In the genomic region with DNA sequence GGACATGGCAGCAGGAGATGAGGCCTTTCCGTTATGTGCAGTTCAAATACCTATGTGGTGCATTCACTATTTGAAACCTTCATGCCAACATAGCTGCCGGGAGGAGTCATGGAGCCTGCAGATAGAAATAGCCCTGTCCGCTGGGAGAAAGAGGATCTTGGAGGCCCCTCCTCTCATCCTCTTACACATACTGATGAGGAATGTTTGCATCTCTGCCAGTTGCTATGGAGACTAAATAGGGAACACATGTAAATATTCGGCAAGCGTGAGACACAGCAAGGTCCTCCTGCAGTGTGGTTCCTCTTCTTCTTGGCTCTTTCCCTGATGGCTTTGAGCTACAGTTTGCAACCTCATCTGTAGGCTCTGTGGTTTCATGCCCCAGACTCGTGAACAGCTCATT, we compare ENCODE assay signal across 8 mouse cellular contexts. TPM values are rescaled to one million over a fixed set of nuclear protein-coding genes. Genes with fewer than 3 reads are reported as not detected.
DNase-seq lines count a peak whose midpoint lies in the region; ATAC-seq lines count a peak whose summit lies in the region.

No protein-coding gene starts in this region.

- DNase-seq in B cell, adult 2 months = peak; percentile 43 to 47
- DNase-seq in Muller cell, postnatal 12 days (ENCODE audit: inconsistent ontology term) = peak; percentile 77
- DNase-seq in kidney, postnatal 4 days = no peak
- DNase-seq in MN1 (ENCODE audit: low spot score) = no peak

- H3K27me3 ChIP-seq in intestine, embryonic 16.5 days (replicated peaks; ENCODE audit: control insufficient read depth, insufficient read depth, low read length) = no peaks in the 10 kb centered on the region
- no peaks in the 10 kb centered on the region for H3K27me3 ChIP-seq in stomach, embryonic 15.5 days (replicated peaks)

- H3K9ac ChIP-seq in intestine, embryonic 16.5 days (ENCODE audit: low read depth, low read length) = no peak overlapping the region
- H3K9ac ChIP-seq in stomach, embryonic 15.5 days = no peak overlapping the region

- no peak overlapping the region for H3K27ac ChIP-seq in intestine, embryonic 16.5 days (ENCODE audit: low read length)
- no peak overlapping the region; the same call in 1 of the 2 replicates for H3K27ac ChIP-seq in stomach, embryonic 15.5 days

- H3K4me3 ChIP-seq in intestine, embryonic 16.5 days (ENCODE audit: low read length) = no peak overlapping the region
- H3K4me3 ChIP-seq in stomach, embryonic 15.5 days (replicated peaks) = no peak overlapping the region

- peaks cover 5% of the 10 kb centered on the region; the same call in 1 of the 2 replicates for H3K4me1 ChIP-seq in intestine, embryonic 16.5 days (ENCODE audit: control insufficient read depth, insufficient read depth, low read length)
- peaks cover 7% of the 10 kb centered on the region; the same call in 1 of the 2 replicates for H3K4me1 ChIP-seq in stomach, embryonic 15.5 days

- no peak overlapping the region for H3K4me2 ChIP-seq in intestine, embryonic 16.5 days (ENCODE audit: low read depth, low read length)
- H3K4me2 ChIP-seq in stomach, embryonic 15.5 days = no peak overlapping the region

- H3K9me3 ChIP-seq in intestine, embryonic 16.5 days (ENCODE audit: control insufficient read depth, low read length) = no peaks in the 10 kb centered on the region
- H3K9me3 ChIP-seq in stomach, embryonic 15.5 days = no peaks in the 10 kb centered on the region

- WGBS in intestine, embryonic 16.5 days = 36% methylated on average over 6 of the region's 6 CpGs
- 39% methylated on average over 6 of the region's 6 CpGs for WGBS in stomach, embryonic 15.5 days

- ATAC-seq in frontal cortex, adult (ENCODE audit: low TSS enrichment) = peak; percentile 67
- ATAC-seq in intestine, embryonic 16.5 days = peak; percentile 52
- ATAC-seq in megakaryocyte, adult 5-6 weeks (ENCODE audit: poor library complexity, severe bottlenecking) = peak; percentile 87
- peak; percentile 69; the same call in 1 of the 2 replicates for ATAC-seq in stomach, embryonic 15.5 days (ENCODE audit: insufficient read depth, low FRiP score, low read depth)

- no peaks in the 10 kb centered on the region for H3K36me3 ChIP-seq in intestine, embryonic 16.5 days (ENCODE audit: control insufficient read depth, insufficient read depth, low read length)
- H3K36me3 ChIP-seq in stomach, embryonic 15.5 days = no peaks in the 10 kb centered on the region

RNA-seq across cellular contexts. Expression of a gene that starts 42.5 kb away (rescaled TPM):
- polyA plus RNA-seq in intestine, embryonic 16.5 days (2015; fragmentation: Nextera tagmentation; extraction: Ambion mirVana) = 11.8 and 12.5 TPM in 2 replicates
- 358 and 368 TPM in 2 replicates for total RNA-seq in megakaryocyte, adult 5-6 weeks (2015)
- 289 and 337 TPM in 2 replicates for total RNA-seq in megakaryocyte, adult 5-6 weeks (2017)
- 15.9 and 19.4 TPM in 2 replicates for polyA plus RNA-seq in stomach, embryonic 15.5 days (2015; fragmentation: Nextera tagmentation; extraction: Ambion mirVana)

Comparison
In these comparisons a context has a peak if more than half of its experiments do, and no peak if none do; other contexts are left out.
1. DNase-seq: peak in B cell, adult 2 months (2 of 2) and Muller cell, postnatal 12 days (single experiment); none in kidney, postnatal 4 days (0 of 2) and MN1 (single experiment).
2. Peak in every context shown above with its lines, with median percentiles within 50 percentile points of each other: ATAC-seq.